Mouse (Mus musculus) embryonic fibroblast, embryonic 13.5 days (primary cell): ENCODE measurements at regions not wholly inside any gene's neighbourhood (a gene's known extent, or its start where the extent isn't known, plus 50 kb on each side); places are given as distances from the start of the nearest gene placed in this dataset.
"Not testable (repeated sequence)": the region's sequence is repeated elsewhere in the genome, so short reads cannot be mapped to it uniquely, and the experiment has no call there.

Source experiments
- H3K27ac ChIP-seq: 2 replicates; pipeline ENCODE4 v1.5.1; 2012; ENCODE audit warnings: low read length, control low read depth, inconsistent platforms; ENCODE audit not compliant: insufficient read depth
- H3K4me1 ChIP-seq: 2 replicates; pipeline ENCODE4 v1.6.1; 2011; ENCODE audit warnings: low read length; ENCODE audit not compliant: control insufficient read depth, insufficient read depth
- H3K4me3 ChIP-seq: 2 replicates; pipeline ENCODE4 v1.5.1; 2011; ENCODE audit warnings: mild to moderate bottlenecking, control low read depth, low read length; ENCODE audit not compliant: insufficient read depth
- CTCF ChIP-seq: IDR thresholded peaks from 2 replicates; pipeline ENCODE4 v1.5.1; 2011; ENCODE audit warnings: mild to moderate bottlenecking, control low read depth, low read length, moderate library complexity, borderline replicate concordance; ENCODE audit not compliant: insufficient read depth
- POLR2A ChIP-seq: IDR thresholded peaks from 2 replicates; pipeline ENCODE4 v1.6.1; 2011; ENCODE audit warnings: low read depth, mild to moderate bottlenecking, control low read depth, low read length, moderate library complexity

- no peak for TF ChIP-seq POLR2A
- no peak for TF ChIP-seq CTCF
- no peaks in the 10 kb centered on the region for H3K4me1 ChIP-seq
- no peak overlapping the region for H3K27ac ChIP-seq
- H3K4me3 ChIP-seq, result no peak overlapping the region
Measured at GRCm38 (mm10) chr1:79212970-79213369, 226.9 kb downstream of the Scg2 start.

GRCm38 (mm10) chr1:79212471-79212870, 227.4 kb downstream of the Scg2 start:
- Histone ChIP-seq H3K27ac (no peak overlapping the region), H3K4me3 (no peak overlapping the region), H3K4me1 (no peaks in the 10 kb centered on the region)
- no peak for TF ChIP-seq CTCF
- TF ChIP-seq POLR2A, result no peak

- H3K27ac ChIP-seq, H3K4me1 ChIP-seq: not testable (repeated sequence)
Measured at GRCm38 (mm10) chr1:79211981-79212380, 227.9 kb downstream of the Scg2 start.

GRCm38 (mm10) chr1:79207207-79207606, 232.7 kb downstream of the Scg2 start:
- Histone ChIP-seq H3K27ac (no peak overlapping the region), H3K4me3 (no peak overlapping the region), H3K4me1 (no peaks in the 10 kb centered on the region)
- no peak for TF ChIP-seq POLR2A
- TF ChIP-seq CTCF, result no peak

More at GRCm38 (mm10) chr1:79211981-79212380, 227.9 kb downstream of the Scg2 start:
- H3K4me3 ChIP-seq, result not testable (repeated sequence)

- TF ChIP-seq POLR2A (no peak), CTCF (no peak)
- Histone ChIP-seq H3K27ac (no peak overlapping the region), H3K4me1 (no peaks in the 10 kb centered on the region), H3K4me3 (no peak overlapping the region)
Measured at GRCm38 (mm10) chr1:79197682-79198081, 242.2 kb downstream of the Scg2 start.

- H3K4me3 ChIP-seq, result no peak overlapping the region
- TF ChIP-seq POLR2A (no peak), CTCF (no peak)
- no peaks in the 10 kb centered on the region for H3K4me1 ChIP-seq
- no peak overlapping the region for H3K27ac ChIP-seq
Measured at GRCm38 (mm10) chr1:79191031-79191430, 248.9 kb downstream of the Scg2 start.

GRCm38 (mm10) chr1:79183534-79184411, 256.1 kb downstream of the Scg2 start:
- no peaks in the 10 kb centered on the region for H3K4me1 ChIP-seq
- TF ChIP-seq CTCF, result no peak
- no peak for TF ChIP-seq POLR2A
- no peak overlapping the region for H3K27ac ChIP-seq
- no peak overlapping the region for H3K4me3 ChIP-seq

- Histone ChIP-seq H3K4me1 (0 out of 2 replicates have a peak, but pooled peaks cover 3% of the 10 kb centered on the region), H3K27ac (peak overlapping the region; percentile 52; the same call in 1 of the 2 replicates), H3K4me3 (no peak overlapping the region)
- TF ChIP-seq POLR2A (no peak), CTCF (no peak)
Measured at GRCm38 (mm10) chr1:79144113-79144512, 295.8 kb downstream of the Scg2 start.
